Mouse (Mus musculus): Measurements from ENCODE around the gene Ttc27.
"Not testable (repeated sequence)": the region's sequence is repeated elsewhere in the genome, so short reads cannot be mapped to it uniquely, and the experiment has no call there.

The Ttc27 gene

DNA sequence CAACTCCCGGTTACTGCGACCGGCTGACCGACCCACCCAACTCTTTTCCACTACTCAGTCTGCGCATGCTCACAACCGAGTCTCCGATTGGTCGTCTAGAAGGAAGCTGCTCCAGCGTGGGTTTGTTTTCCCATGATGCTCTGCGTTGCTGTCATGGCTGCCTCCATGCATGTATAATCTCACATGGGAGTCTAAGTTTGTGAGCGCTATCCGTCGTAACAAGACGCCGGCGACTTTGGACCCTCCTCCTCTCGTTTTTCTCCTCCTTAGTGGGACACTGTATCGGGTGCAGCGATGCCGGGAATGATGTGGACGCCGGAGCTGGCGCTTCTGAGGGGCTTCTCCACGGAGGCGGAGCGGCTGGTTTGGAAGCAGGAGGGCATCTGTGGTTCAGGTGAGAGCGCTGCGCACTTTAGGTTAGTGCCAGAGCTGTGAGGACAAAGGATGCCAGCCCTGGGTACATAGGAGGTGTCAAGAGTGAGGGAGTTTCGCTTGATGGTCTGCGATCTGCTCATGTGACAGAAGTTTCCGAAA lies at the start of gene Ttc27:
Gene Ttc27, plus strand, starts transcription at position 115 of the 534 bp plus-strand sequence.
- peak; percentile 99 for DNase-seq (ENCODE audit: low read depth, low spot score)

DNA sequence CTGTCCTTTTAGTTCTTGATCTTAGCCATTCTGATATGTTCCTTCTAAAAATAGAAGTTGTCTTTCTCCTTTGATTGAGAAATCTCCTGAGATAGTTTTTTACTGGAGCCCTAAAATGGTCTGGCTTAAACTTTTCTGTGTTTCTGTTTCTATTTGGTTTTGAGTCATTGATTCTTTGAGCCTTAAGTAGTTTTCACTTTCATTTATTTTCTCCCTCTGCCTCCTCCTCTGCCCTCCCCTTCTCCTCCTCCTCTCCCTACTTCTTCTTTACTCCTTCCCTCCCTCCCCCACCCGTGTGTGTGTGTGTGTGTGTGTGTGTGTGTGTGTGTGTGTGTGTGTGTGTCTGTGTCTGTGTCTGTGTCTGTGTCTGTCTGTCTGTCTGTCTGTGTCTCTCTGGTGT lies 49.5 kb upstream of the Ttc27 start:
- DNase-seq (ENCODE audit: low read depth, low spot score) = no peak

DNA sequence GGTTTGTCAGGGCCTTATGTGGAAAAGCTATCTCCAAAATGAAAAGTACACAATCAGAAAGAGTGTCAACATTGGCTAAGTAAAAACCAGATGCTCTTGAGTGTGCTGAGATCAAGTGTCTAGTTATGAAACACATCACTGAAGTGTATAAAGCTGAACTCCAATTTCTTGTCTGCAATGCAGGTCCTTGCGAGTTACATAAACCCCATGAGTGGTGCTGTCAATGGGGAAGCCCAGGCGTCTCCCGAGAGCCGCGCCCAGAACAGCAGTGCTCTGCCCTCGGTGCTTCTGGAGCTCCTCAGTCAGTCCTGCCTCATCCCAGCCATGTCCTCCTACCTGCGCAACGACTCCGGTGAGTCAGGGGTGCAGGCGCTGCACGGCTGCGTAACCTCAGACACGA lies 47.5 kb upstream of the Ttc27 start:
- no peak for DNase-seq (ENCODE audit: low read depth, low spot score)

DNA sequence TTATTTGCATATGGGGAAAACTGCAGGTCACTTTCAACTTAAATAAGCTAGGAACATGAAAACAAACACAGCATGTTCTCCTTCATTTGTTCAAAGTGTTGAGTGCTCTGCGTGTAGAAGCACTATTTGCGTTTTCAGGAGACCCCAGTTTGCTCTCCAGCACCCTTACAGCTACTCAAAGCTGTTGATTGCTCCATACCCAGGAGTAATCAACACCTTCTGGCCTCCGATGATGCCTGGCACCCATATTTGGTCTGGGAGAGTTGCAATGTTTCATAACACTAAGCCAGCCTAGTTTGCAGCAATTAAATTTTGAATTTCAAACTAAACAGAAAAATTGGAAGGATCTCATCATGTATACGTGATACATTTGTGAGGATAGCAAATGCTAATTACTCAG lies 45.1 kb upstream of the Ttc27 start:
- DNase-seq (ENCODE audit: low read depth, low spot score) = no peak

DNA sequence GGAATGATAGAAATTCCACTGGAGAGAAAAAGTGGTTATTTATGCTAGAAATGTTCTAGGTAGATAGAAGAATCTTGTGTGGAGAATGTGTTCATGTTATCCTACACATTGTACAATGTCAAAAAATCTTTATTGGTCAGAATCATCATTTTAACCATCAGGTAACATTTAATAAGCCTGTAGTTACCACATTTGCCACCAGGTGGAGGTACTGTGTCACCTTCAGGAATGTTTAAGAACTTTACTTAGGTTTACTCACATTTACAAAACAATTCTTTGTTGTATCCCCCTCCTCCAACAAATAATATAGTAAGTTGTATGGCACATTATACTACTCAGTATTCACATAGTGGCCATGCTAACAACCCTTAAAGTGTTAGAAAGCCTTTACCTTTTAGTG lies 44.3 kb upstream of the Ttc27 start:
- peak; percentile 38 for DNase-seq (ENCODE audit: low read depth, low spot score)

DNA sequence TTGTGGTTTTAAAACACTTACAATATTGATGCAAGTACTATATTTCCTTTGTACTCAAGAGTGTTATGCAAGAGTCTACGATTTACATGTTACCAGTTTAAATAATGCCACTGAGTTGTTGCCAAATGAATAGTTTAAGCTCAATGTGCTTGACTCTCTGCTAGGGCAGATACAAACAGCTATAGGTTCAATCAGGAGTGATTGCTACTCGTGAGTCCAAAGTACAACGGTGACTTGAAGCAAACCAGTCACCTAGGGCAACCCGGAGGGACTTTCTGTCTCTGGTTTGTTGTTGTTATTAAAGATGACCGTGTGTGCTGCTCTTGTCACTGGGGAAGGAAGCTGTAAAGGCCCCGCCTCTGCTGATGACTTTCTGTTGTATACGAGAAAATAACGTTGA lies 39.5 kb upstream of the Ttc27 start:
- no peak for DNase-seq (ENCODE audit: low read depth, low spot score)

DNA sequence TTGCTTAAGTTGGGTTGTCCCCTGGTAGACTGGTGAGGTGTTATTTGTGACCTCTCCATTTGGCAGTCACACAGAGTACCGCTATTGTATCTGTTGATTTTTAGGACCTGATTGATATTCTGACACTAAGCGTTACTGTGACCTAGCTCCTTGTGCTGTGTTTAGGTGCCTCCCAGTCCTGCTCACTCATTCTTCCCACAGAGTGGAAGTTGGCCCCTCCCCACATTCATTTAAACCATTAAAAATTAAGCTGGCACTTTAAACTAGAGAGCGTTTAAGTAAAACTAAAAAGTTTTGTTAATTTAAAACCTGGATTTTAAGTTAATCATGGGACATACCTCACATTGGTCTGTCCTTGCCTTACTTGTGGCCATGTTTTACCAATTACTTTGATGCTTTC lies 32.6 kb upstream of the Ttc27 start:
- no peak for DNase-seq (ENCODE audit: low read depth, low spot score)

DNA sequence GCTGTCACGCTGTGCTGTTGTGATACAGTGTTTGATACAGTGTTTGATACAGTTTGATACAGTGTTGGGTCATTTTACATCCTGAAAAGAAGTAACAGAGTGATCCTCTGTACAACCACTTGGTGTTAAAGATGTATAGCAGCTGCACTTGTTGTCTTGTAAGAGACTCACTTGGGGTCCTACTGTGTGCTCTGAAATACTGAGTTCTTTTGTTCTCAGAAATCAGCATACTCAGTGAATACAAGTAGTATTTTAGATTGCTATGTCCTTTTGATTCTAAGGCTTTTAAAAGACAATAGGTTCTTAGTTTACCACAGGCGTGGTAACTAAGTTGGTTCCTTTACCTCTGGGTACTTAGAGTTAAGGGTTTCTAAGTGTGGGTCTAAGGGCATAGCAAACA lies 29.0 kb upstream of the Ttc27 start:
- DNase-seq (ENCODE audit: low read depth, low spot score) = peak; percentile 66

DNA sequence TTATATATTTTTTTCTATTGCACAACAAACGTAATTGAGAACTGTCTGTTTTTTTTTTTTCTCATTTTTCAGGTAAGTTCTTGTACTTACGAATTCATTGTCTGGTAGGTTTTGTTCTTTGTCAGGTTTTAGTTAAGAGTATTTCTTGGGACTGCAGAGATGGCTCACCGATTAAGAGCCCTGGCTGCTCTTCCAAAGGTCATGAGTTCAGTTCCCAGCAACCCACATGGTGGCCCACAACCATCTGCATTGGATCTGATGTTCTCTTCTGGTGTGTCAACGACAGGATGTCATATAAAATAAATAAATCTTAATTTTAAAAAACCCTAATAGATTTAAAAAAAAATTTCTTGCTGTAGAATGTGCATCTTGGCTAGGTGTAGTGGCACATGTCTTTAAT lies 28.1 kb upstream of the Ttc27 start:
- DNase-seq (ENCODE audit: low read depth, low spot score) = no peak

DNA sequence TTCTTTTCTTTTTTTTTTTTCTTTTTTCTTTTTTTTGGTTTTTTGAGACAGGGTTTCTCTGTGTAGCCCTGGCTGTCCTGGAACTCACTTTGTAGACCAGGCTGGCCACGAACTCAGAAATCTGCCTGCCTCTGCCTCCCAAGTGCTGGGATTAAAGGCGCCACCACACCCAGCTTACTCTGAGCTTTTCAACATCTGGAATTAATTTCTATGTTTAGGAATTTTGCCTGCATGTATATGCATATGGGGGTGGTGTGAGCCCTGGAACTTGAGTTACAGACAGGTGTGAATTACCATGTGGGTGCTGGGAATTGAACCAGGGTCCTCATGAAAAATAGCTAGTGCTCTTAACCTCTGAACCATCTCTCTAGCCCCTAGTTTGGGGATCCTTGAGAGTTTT lies 15.9 kb upstream of the Ttc27 start:
- not testable (repeated sequence) for DNase-seq (ENCODE audit: low read depth, low spot score)

DNA sequence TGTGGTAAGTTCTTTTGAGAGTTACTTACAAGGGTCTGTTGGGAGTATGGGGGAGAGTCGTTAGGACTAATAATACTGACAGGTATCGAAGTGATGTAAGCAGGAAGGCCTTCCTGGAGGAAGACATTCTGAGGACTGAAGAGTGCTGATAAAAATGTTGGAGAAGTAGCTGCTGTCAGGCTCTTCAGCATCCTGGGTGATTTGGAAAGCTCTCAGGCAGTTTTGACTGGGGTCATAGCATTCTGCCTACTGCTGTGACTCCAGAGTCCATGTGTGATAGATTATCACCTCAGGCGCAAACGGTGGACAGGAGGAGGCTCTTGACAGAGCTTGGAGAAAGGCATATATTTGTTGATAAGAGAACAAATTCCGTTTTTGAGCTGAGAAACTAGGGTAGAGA lies 12.1 kb upstream of the Ttc27 start:
- no peak for DNase-seq (ENCODE audit: low read depth, low spot score)

DNA sequence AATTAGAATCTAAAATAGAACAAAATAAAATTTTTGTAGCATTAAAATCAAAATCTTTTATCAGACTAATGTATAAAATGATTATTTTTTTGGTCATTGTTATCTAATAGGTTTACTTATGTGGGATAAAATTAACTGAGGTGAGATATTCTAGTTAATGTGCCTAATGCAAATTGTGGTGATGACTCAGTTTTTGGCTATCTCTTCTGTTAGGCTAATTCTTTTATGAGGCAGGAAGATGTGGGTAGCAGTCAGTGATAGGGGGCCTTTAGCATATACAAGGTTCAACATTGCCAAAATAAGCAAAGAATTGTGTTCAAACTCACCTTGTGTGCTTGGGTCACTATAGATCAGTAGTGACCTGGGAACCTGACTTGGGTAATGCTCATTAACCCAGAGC lies 10.9 kb upstream of the Ttc27 start:
- DNase-seq (ENCODE audit: low read depth, low spot score) = no peak

DNA sequence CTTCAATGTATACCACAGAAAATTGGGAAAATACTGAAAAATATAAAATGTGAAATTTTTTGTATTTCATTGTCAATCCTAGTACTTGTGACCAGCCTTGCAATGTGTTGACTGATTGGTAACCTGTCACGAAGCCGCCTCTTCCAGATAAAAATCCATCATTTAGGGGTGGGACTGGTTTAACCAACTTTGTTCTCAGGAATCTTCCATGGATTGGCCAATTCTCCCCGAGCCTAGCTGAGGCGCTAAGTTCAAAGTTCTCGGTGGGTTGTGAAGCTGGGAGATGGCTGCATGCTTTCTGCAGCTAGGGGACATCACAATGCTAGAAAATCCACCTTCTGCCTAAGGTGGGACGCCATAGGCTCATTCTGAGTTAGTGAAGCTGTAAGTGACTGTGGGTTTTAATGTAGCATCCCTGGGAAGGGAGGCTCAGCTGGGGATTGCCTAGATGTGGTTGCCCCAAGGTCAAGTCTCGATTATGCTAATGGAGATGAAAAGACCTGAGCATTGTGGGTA lies 9.8 kb upstream of the Ttc27 start:
- no peak for DNase-seq (ENCODE audit: low read depth, low spot score)

DNA sequence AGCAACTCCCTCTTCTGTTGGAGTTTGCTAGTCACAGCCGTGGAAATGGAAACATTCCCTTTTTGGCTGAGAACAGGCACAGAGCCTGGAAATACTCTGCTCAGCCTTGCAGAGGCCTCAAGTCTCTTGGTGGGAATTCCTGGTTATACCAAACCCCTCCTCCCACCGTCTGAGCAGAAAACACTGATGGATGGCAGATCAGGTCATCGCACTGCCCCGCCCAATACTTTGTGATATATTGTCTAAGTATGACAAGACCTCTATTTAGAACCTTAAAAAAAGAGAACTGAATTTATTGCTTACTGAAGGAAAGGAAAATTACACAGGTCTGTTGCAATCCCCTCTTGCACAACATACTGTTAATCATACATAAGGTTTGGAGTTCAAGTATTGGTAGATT lies 6.8 kb upstream of the Ttc27 start:
- DNase-seq (ENCODE audit: low read depth, low spot score) = no peak

DNA sequence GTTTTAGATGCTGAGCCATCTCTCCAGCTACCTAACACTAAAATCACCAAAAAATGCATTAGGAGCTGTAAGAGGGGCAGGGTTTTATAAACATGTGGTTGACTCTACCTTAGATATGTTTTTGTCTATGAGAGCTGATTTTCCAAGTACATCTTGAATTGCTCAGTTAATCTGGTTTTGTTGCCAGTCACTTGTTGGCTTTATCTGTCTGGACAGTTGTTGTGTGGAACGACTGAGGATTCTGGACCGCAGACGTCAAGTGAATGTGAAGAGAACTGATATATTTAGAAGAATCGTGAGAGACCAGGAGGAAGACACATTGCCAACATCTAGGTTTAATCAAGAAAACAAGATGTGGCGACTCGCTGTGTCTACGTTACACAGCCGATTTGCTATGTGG lies 5.9 kb upstream of the Ttc27 start:
- no peak for DNase-seq (ENCODE audit: low read depth, low spot score)

DNA sequence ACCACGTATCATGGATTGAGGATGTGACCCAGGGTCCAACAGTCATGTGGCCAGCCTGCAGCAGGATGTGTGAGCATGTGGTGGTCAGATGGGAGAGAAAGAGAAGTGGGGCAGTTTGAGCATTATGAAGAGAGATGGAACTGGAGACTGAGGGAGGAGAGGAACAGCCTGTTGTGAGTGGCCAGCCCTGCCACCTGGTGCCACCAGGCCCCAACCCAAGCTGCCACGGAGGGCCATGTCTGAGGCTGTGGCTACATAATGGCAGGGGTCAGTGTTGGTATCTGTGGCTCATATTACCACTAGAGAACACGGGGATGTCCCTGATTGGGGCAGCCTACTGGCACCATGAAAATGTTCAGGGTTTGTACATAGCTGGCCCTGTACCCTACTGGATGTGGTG lies 2.4 kb upstream of the Ttc27 start:
- no peak for DNase-seq (ENCODE audit: low read depth, low spot score)

DNA sequence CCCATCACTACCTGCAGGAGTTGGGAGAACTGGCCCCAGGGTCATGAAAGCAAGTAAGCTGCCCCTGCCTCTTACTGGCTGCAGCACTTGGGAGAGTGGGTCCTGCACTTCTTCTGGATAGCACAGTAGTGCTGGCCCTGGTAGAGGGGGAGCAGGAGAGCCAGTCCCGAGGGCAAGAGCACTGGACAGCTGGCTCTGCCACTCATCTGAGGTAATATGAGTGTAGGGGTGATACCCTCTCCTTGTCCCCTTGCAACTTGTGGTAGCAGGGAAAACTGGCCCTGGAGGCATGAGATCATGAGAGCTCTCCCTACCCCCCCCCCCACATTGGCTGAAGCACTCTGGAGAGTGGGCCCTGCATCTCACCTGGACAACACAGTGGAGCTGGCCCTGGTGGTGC lies 1.8 kb upstream of the Ttc27 start:
- DNase-seq (ENCODE audit: low read depth, low spot score) = no peak

DNA sequence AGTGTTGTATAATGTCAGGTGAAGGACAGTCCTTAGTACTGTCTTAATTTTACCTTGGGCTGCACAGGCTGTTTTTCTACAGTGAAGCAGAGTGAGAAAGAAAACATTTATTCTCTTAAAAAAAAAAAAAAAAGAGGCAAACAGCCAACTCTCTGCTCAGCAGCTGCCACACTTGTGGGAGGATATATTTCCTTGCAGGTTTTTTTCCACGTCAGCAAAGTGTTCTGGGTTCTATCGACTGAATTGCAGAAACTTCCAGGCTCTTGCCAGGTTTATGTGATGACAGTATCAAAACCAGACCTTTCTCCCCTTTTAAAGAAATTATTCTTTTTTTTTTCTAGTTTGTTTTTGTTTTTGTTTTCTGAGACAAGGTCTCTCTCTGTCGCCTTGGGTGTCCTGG lies 889 bp upstream of the Ttc27 start:
- DNase-seq (ENCODE audit: low read depth, low spot score) = no peak

DNA sequence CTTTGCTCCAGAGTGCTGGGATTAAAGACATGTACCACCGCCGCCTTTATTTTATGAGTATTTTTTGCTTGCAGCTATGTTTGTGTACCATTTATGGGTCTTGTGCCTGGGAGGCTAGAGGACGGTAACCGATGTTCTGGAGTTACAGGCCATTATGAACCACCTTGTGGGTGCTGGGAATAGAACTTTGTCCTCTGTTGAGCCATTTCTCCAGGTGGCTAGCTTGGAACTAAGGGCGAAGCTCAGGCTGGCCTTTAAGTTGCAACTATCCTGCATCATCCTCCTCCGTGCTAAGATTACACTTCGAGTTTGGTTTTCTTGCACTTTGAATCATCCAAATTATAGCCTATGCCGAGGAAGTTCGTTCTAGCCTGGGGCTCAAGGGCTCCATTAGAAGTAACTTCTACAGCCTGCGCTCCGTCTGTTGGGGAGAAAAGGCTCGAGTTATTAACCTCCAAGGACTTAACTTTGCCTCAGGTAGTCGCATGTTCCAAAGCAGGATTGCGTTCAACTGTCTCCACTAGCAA lies 378 bp upstream of the Ttc27 start:
- no peak for DNase-seq (ENCODE audit: low read depth, low spot score)

DNA sequence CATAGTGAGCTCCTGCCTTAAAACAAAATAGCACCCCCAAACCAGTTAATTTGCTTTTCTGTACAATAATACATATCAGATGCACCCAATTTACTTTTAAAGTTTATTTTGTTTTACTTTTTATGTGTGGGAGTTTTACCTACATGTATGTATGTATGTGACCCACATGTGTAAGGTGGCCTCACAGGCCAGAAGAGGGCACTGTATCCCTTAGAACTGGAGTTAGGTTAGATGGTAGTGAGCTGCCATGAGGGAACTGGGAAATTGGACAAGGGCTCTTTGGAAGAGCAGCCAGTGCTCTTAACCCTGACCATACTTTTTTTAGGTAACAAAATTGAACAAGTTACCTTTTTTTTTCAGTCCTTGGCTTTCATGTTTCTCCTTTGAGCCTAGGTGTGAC lies 15.3 kb downstream of the Ttc27 start:
- DNase-seq (ENCODE audit: low read depth, low spot score) = peak; percentile 23

DNA sequence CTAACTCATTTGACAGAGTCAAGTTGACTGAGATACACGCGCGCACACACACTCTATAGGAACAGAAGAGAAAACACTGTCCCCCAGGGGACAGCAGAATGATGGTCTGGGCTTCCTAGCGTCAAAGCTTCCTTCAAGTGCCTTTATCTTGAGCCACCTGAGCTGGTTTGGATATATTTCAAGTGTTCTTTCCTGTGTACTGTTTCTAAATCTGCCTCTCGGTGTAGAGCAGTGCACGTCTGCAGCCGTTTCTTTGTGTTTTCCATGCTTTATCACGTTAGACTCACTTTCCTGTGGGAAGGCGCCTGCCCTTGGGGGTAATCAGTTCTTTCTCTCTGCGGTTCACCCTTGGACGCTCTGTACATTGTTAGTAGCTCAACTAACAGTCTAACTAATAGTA lies 17.9 kb downstream of the Ttc27 start:
- no peak for DNase-seq (ENCODE audit: low read depth, low spot score)

DNA sequence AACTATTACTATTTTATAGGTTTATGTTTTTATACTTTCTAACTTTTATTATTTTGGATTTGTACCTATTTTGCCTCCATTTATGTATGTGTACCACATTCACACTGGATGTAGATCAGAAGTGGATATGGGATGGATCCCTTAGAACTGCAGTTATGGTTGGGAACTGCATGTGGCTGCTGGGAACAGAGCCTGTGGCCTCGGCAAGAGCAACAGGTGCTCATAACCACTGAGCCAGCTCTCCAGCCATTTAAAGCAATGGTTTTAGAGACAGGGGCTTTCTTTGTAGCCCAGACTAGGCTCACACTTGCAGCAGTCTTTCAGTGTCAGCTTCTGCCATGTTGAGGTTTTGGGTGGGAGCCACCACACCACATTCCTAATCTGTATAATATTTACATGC lies 32.1 kb downstream of the Ttc27 start:
- no peak for DNase-seq (ENCODE audit: low read depth, low spot score)

DNA sequence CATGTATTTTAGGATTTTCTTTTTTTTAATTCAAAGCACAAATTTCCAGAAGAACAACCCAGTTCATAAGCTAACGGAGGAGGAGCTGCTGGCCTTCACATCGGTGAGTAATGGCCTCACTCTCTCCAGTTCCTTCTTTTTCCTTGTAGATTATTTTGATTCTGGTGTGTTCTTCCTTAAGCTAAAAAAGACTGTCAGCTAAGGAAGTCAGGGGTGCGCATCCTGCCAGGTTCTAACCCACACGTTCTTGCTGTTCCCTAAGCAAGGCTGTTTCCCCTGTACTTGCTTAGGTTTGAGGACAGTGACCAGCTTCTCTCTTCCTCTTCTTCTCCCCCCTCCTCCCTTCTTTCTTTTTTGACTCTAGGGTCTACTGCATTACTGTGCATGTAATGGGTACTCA lies 33.5 kb downstream of the Ttc27 start:
- DNase-seq (ENCODE audit: low read depth, low spot score) = no peak

Data from ES-CJ7 (cell line).